Mouse (Mus musculus) liver, adult 2 months (tissue): ENCODE data around the gene Dusp5. TPM values are rescaled to one million over a fixed set of nuclear protein-coding genes. Genes with fewer than 3 reads are reported as not detected.

Experiments used
- DNase-seq: peaks from one replicate; pipeline ENCODE4 v3.0.0-alpha.2; 2011; ENCODE audit warnings: low read depth, low spot score; ENCODE audit errors: extremely low read depth
- H3K27ac ChIP-seq: fragments of 200-500 bp; replicated peaks from 2 replicates; pipeline ENCODE4 v1.5.1; 2012; ENCODE audit warnings: low read depth, mild to moderate bottlenecking, control low read depth, inconsistent platforms, low read length; ENCODE audit not compliant: insufficient read depth
- H3K27me3 ChIP-seq: fragments of 200-500 bp; 2 replicates; pipeline ENCODE4 v1.6.1; 2012; ENCODE audit warnings: mild to moderate bottlenecking, moderate library complexity, low read length, inconsistent platforms; ENCODE audit not compliant: control insufficient read depth, insufficient read depth
- H3K36me3 ChIP-seq: fragments of 200-500 bp; 2 replicates; pipeline ENCODE4 v1.6.1; 2012; ENCODE audit warnings: low read length, inconsistent platforms; ENCODE audit not compliant: control insufficient read depth, insufficient read depth
- H3K4me1 ChIP-seq: fragments of 200-500 bp; 2 replicates; pipeline ENCODE4 v1.6.1; 2011; ENCODE audit warnings: low read length; ENCODE audit not compliant: control insufficient read depth, insufficient read depth
- H3K4me3 ChIP-seq: fragments of 200-500 bp; 2 replicates; pipeline ENCODE4 v1.5.1; 2011; ENCODE audit warnings: low read depth, mild to moderate bottlenecking, control low read depth, low read length, moderate library complexity; ENCODE audit not compliant: insufficient read depth
- H3K79me2 ChIP-seq: fragments of 200-500 bp; 2 replicates; pipeline ENCODE4 v1.6.1; 2012; ENCODE audit warnings: inconsistent platforms, mild to moderate bottlenecking, low read length, moderate library complexity; ENCODE audit not compliant: control insufficient read depth, insufficient read depth
- H3K9ac ChIP-seq: fragments of 200-500 bp; 2 replicates; pipeline ENCODE4 v1.6.1; 2012; ENCODE audit warnings: low read depth, mild to moderate bottlenecking, control low read depth, inconsistent platforms, low read length
- CTCF ChIP-seq: fragments of 200-500 bp; IDR thresholded peaks from 2 replicates; pipeline ENCODE4 v1.5.1; 2011; ENCODE audit warnings: low read depth, low read length, control low read depth
- POLR2A ChIP-seq: fragments of 200-500 bp; IDR thresholded peaks from 2 replicates; pipeline ENCODE4 v1.6.1; 2011; ENCODE audit warnings: low read length, control low read depth; ENCODE audit not compliant: insufficient read depth; ENCODE audit errors: extremely low read depth
- WGBS: fragments of 180-500 bp; shearing (Covaris S2); methylation state at CpG from one replicate; pipeline ENCODE4 v1.1.7; 2018; 5-methylcytosine and 5-hydroxymethylcytosine counted together
- polyA plus RNA-seq: library from polyadenylated mRNA; depleted of rRNA; stranded (reverse); fragments of >200 nt; gene quantifications from 2 replicates; pipeline ENCODE4 v1.2.3, GENCODE M21; 2012
- total RNA-seq: library from RNA; depleted of rRNA; stranded (reverse); fragments of >200 nt; gene quantifications from 2 replicates; pipeline ENCODE4 v1.2.3, GENCODE M21; 2014

Gene Dusp5
- total and polyA plus RNA-seq, 2 experiments: 0.18 to 1.2 TPM

DNA sequence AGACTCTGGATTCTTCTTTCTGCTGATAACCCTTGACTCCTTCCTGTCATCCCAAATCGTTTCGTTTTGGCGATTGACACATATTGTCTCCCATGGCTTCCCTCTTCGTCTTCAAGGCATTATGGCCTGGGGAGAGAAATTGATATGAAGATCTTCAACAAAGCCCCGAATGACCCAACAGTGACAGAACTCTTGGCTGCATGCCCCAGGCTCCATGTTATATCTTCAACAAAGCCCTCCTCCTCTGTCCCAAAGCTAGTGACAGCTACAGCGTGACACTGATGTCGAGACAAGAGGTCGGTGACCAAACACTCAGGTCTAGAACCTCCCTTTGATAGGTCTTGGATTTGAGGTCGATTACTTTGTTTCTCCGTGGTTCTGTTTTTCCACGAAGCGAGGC, 39.7 kb upstream of the Dusp5 start:
- H3K79me2 ChIP-seq: no peaks in the 10 kb centered on the region
- DNase-seq: no peak
- no peaks in the 10 kb centered on the region for H3K4me1 ChIP-seq
- 74% methylated on average over 12 of the region's 12 CpGs for WGBS
- H3K4me3 ChIP-seq: no peak overlapping the region
- TF ChIP-seq CTCF (no peak), POLR2A (no peak)
- no peaks in the 10 kb centered on the region for H3K27me3 ChIP-seq
- no peak overlapping the region for H3K9ac ChIP-seq
- no peak overlapping the region for H3K27ac ChIP-seq
- no peaks in the 10 kb centered on the region for H3K36me3 ChIP-seq

DNA sequence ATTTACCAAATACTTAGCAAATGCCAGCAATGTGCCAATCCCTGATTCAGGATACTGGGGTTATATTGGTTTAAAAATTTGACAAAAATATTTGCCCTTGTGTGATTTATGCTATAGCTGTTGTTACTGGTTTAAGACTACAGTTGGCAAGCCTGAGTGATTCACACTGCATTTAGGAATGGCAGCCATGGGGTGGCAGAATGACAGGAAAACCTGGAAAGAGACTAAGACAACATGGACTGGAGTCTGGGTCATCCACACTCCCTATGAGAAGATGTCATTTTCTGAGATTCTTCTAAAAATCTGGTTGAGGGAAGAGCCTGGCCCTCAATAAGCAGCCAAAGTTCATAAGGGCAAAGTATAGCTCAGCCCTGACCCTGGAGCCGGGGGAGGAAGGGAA, 39.0 kb upstream of the Dusp5 start:
- WGBS: 44% methylated on average over 1 of the region's 1 CpGs
- H3K9ac ChIP-seq: no peak overlapping the region

DNA sequence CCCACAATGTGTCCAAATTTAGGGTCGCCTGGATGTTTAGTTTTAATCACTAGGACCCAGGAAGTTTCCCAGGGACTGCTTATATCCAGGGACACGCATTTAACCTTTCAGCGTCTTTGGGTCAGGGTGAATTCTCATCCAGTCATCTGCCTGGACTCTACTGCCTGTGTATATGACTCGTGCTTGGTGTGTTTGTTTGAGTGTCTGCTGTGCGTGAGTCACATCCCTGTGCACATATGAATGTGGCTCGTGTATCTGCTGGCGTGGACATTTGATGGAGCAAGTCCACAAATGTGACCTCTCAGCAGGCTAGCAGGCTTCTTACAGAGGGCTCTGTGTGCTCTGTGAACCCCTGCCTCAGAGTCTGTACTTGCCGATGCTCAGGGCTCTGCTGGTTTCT, 38.0 kb upstream of the Dusp5 start:
- Histone ChIP-seq H3K9ac (no peak overlapping the region), H3K4me1 (no peaks in the 10 kb centered on the region), H3K27ac (no peak overlapping the region), H3K79me2 (no peaks in the 10 kb centered on the region), H3K4me3 (no peak overlapping the region), H3K27me3 (no peaks in the 10 kb centered on the region), H3K36me3 (no peaks in the 10 kb centered on the region)
- no peak for TF ChIP-seq CTCF
- no peak for DNase-seq
- 76% methylated on average over 8 of the region's 8 CpGs for WGBS

More for the DNA sequence above, 39.0 kb upstream of the Dusp5 start:
- Histone ChIP-seq H3K27me3 (no peaks in the 10 kb centered on the region), H3K79me2 (no peaks in the 10 kb centered on the region), H3K4me1 (no peaks in the 10 kb centered on the region), H3K4me3 (no peak overlapping the region), H3K36me3 (no peaks in the 10 kb centered on the region), H3K27ac (no peak overlapping the region)
- no peak for TF ChIP-seq POLR2A
- no peak for TF ChIP-seq CTCF
- no peak for DNase-seq

DNA sequence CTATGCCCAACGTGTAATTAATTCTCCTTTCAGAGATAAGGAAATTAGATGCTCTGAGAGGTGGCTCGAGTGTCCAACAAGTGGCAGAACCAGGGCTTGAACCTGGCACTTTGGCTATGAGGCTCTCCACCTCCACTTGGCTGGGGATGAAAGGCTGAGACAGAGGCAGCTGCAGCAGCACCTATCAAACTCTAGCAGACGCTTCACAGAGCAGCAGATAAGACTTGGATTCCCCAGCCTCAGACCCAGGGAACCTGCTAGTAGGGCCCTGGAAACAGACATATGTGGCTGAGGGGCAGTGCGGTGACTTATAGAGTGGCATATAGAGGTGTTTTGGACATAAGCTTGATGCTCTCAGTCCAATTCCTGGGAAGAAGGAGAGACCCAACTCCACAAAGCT, 36.4 kb upstream of the Dusp5 start:
- Histone ChIP-seq H3K9ac (no peak overlapping the region), H3K4me1 (no peaks in the 10 kb centered on the region), H3K36me3 (no peaks in the 10 kb centered on the region), H3K27ac (no peak overlapping the region), H3K4me3 (no peak overlapping the region), H3K27me3 (no peaks in the 10 kb centered on the region), H3K79me2 (no peaks in the 10 kb centered on the region)
- TF ChIP-seq CTCF (no peak), POLR2A (no peak)
- DNase-seq: no peak
- WGBS: 83% methylated on average over 4 of the region's 4 CpGs

DNA sequence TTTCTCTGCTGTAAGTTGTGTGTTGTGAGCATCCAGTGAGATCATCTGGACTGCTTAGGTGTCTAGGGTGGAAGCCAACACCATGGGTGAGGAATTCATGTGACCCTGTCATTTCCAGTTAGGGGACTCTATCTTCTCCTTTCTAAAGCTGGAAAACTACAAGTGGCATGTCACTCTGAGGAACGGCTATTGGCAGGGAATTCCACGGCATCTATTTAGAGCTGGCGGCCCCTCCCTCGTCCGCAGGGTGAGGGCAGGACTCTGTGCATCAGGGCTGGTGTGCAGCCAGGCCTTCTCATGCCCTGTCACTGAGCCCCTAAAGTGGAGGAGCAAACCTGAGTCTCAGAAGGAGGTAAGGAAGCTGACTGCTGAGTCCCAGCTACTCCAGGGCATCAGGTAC, 35.0 kb upstream of the Dusp5 start:
- no peaks in the 10 kb centered on the region for H3K4me1 ChIP-seq
- no peak overlapping the region for H3K4me3 ChIP-seq
- no peak overlapping the region for H3K27ac ChIP-seq
- no peak for DNase-seq
- H3K79me2 ChIP-seq: no peaks in the 10 kb centered on the region
- no peaks in the 10 kb centered on the region for H3K27me3 ChIP-seq
- TF ChIP-seq CTCF (no peak), POLR2A (no peak)
- 85% methylated on average over 5 of the region's 5 CpGs for WGBS
- no peak overlapping the region for H3K9ac ChIP-seq
- no peaks in the 10 kb centered on the region for H3K36me3 ChIP-seq

DNA sequence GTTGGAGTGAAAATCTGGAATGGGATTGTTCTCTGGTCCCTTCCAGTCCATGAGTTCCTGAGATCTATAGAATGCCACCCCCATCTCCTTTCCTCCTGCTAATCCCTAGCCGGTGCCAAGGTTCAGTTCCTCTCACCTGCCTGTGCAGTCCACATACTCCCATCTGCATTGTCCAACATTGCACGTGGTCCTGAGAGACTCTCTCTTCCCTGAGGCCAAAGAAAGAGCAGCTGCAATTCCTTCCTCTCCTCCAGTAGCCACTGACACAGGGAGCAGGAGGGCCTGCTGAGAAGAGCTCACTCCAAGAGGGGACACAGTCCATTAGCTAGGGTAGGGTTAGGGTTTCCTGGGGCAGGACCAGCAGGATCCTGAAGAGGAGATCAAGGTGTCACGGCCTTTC, 31.0 kb upstream of the Dusp5 start:
- 83% methylated on average over 3 of the region's 3 CpGs for WGBS
- no peak overlapping the region for H3K9ac ChIP-seq
- no peak for TF ChIP-seq CTCF
- no peak for TF ChIP-seq POLR2A

More for the DNA sequence above, 31.0 kb upstream of the Dusp5 start:
- H3K27me3 ChIP-seq: no peaks in the 10 kb centered on the region
- H3K27ac ChIP-seq: no peak overlapping the region
- DNase-seq: no peak
- H3K4me3 ChIP-seq: no peak overlapping the region
- H3K79me2 ChIP-seq: no peaks in the 10 kb centered on the region
- H3K4me1 ChIP-seq: no peaks in the 10 kb centered on the region
- H3K36me3 ChIP-seq: no peaks in the 10 kb centered on the region
